Mouse (Mus musculus) testis, adult 2 months (tissue): ENCODE results near the gene Ces4a.
"Not testable (repeated sequence)": the region's sequence is repeated elsewhere in the genome, so short reads cannot be mapped to it uniquely, and the experiment has no call there.

Experiments used
- CTCF ChIP-seq: fragments of 200-500 bp; IDR thresholded peaks from 2 replicates; pipeline ENCODE4 v1.5.1; 2012; ENCODE audit warnings: low read depth, mild to moderate bottlenecking, inconsistent platforms, low read length, moderate library complexity; ENCODE audit not compliant: control insufficient read depth, insufficient read depth, insufficient replicate concordance
- POLR2A ChIP-seq: fragments of 200-500 bp; IDR thresholded peaks from 2 replicates; pipeline ENCODE4 v1.6.1; 2012; ENCODE audit warnings: low read depth, mild to moderate bottlenecking, inconsistent platforms, low read length, moderate library complexity; ENCODE audit not compliant: control insufficient read depth

DNA sequence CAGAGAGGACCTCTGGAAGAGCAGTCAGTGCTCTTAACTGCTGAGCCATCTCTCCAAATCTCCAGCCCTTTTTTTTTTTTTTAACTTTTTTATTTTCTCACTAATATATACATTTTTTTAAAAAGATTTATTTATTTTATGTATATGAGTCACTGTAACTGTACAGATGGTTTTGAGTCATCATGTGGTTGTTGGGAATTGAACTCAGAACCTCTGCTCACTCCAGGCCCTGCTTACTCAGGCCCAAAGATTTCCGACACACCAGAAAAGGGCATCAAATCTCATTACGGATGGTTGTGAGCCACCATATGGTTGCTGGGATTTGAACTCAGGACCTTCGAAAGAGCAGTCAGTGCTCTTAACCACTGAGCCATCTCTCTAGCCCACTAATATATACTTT, 43.7 kb downstream of the Ces4a start:
- not testable (repeated sequence) for TF ChIP-seq POLR2A, CTCF
